ENCODE assay signal across 10 mouse cellular contexts in genomic region chr1:89631747-89632146, GRCm38 (mm10).
DNase-seq lines count a peak whose midpoint lies in the region; ATAC-seq and TF ChIP-seq lines count a peak whose summit lies in the region.
"Had no signal": no experiment of that assay in that cellular context is flagged by ENCODE, and none has a peak within 500 bp of the region (broad histone marks: within the 10 kb centered on the region; RNA-seq: fewer than 3 reads in every experiment).

No protein-coding gene starts in this region.

- TF ChIP-seq CTCF in lung, adult 2 months (IDR thresholded peaks at IDR 0.05; ENCODE audit: insufficient read depth, low read length): peak; percentile 24; the same call in 1 of the 2 replicates

- H3K4me1 ChIP-seq in embryonic facial prominence, embryonic 11.5 days (ENCODE audit: control insufficient read depth, insufficient read depth, low read length): no peaks in the 10 kb centered on the region
- H3K4me1 ChIP-seq in embryonic facial prominence, embryonic 10.5 days: no peaks in the 10 kb centered on the region
- no peaks in the 10 kb centered on the region for H3K4me1 ChIP-seq in lung, adult 2 months (ENCODE audit: control insufficient read depth, insufficient read depth, low read length)
- no peaks in the 10 kb centered on the region for H3K4me1 ChIP-seq in forebrain, embryonic 11.5 days (replicated peaks; ENCODE audit: control insufficient read depth, insufficient read depth, low read length)
- H3K4me1 ChIP-seq: lung, embryonic 15.5 days had no signal

- TF ChIP-seq POLR2A in lung, adult 2 months (IDR thresholded peaks at IDR 0.05; ENCODE audit: borderline replicate concordance, extremely low read depth, low read depth, low read length): no peak

- ATAC-seq in embryonic facial prominence, embryonic 11.5 days (replicated peaks; ENCODE audit: insufficient number of reproducible peaks, low FRiP score, low TSS enrichment, low read depth): no peak
- ATAC-seq in common myeloid progenitor, adult 5-6 weeks (replicated peaks; ENCODE audit: low read depth, poor library complexity, severe bottlenecking): peak; percentile 71
- ATAC-seq in forebrain, embryonic 11.5 days (replicated peaks; ENCODE audit: low FRiP score): no peak

- WGBS in embryonic facial prominence, embryonic 11.5 days: 36% methylated on average over 1 of the region's 1 CpGs
- WGBS in embryonic facial prominence, embryonic 10.5 days: 37% methylated on average over 1 of the region's 1 CpGs
- 29% methylated on average over 1 of the region's 1 CpGs for WGBS in lung, adult 2 months
- WGBS in forebrain, embryonic 11.5 days: 39% methylated on average over 1 of the region's 1 CpGs

- H3K4me3 ChIP-seq in embryonic facial prominence, embryonic 11.5 days (ENCODE audit: low read depth, low read length): no peak overlapping the region
- H3K4me3 ChIP-seq in embryonic facial prominence, embryonic 10.5 days: no peak overlapping the region
- no peak overlapping the region for H3K4me3 ChIP-seq in lung, adult 2 months (replicated peaks; ENCODE audit: extremely low read depth, low read depth, low read length)
- H3K4me3 ChIP-seq in forebrain, embryonic 11.5 days (ENCODE audit: low read depth, low read length): no peak overlapping the region
- H3K4me3 ChIP-seq: lung, embryonic 15.5 days had no signal

- H3K9me3 ChIP-seq in embryonic facial prominence, embryonic 11.5 days (replicated peaks; ENCODE audit: control insufficient read depth, low read length): no peaks in the 10 kb centered on the region
- H3K9me3 ChIP-seq in embryonic facial prominence, embryonic 10.5 days: no peaks in the 10 kb centered on the region
- H3K9me3 ChIP-seq in forebrain, embryonic 11.5 days (ENCODE audit: control insufficient read depth, low read length): no peaks in the 10 kb centered on the region
- H3K9me3 ChIP-seq: lung, embryonic 15.5 days had no signal

- no peak overlapping the region for H3K4me2 ChIP-seq in embryonic facial prominence, embryonic 11.5 days (ENCODE audit: low read depth, low read length)
- H3K4me2 ChIP-seq in forebrain, embryonic 11.5 days (ENCODE audit: low read depth, low read length, severe bottlenecking): no peak overlapping the region
- H3K4me2 ChIP-seq: lung, embryonic 15.5 days had no signal

- H3K9ac ChIP-seq in embryonic facial prominence, embryonic 11.5 days (replicated peaks; ENCODE audit: low read length): no peak overlapping the region
- H3K9ac ChIP-seq in forebrain, embryonic 11.5 days (ENCODE audit: low read length): no peak overlapping the region
- H3K9ac ChIP-seq: lung, embryonic 15.5 days had no signal

- H3K36me3 ChIP-seq in embryonic facial prominence, embryonic 11.5 days (replicated peaks; ENCODE audit: control insufficient read depth, insufficient read depth, low read depth, low read length): no peaks in the 10 kb centered on the region
- peaks cover 63% of the 10 kb centered on the region for H3K36me3 ChIP-seq in embryonic facial prominence, embryonic 10.5 days (replicated peaks)
- no peaks in the 10 kb centered on the region for H3K36me3 ChIP-seq in forebrain, embryonic 11.5 days (ENCODE audit: control insufficient read depth, insufficient read depth, low read length)
- H3K36me3 ChIP-seq: G1E had no signal

- intact Hi-C loops in gastrocnemius, postnatal 36 days (cut with DNase I): loop anchor here (10.0 kb wide), 1 partner anchor 297 kb away; no protein-coding TSS in a partner anchor

- no peaks in the 10 kb centered on the region for H3K27me3 ChIP-seq in embryonic facial prominence, embryonic 11.5 days (ENCODE audit: control insufficient read depth, insufficient read depth, low read length)
- H3K27me3 ChIP-seq in embryonic facial prominence, embryonic 10.5 days (replicated peaks; ENCODE audit: low read depth, poor library complexity, severe bottlenecking): no peaks in the 10 kb centered on the region
- H3K27me3 ChIP-seq in forebrain, embryonic 11.5 days (ENCODE audit: control insufficient read depth, insufficient read depth, low read length): no peaks in the 10 kb centered on the region
- H3K27me3 ChIP-seq: lung, embryonic 15.5 days had no signal

- peak; percentile 81 for DNase-seq in embryonic facial prominence, embryonic 11.5 days (ENCODE audit: low spot score)
- no peak for DNase-seq in embryonic facial prominence, embryonic 10.5 days (ENCODE audit: low spot score)
- no peak for DNase-seq in lung, adult 2 months
- no peak for DNase-seq in lung, adult 18-20 months
- DNase-seq in retina, adult 2 months (ENCODE audit: low read depth, low spot score): peak; percentile 40
- DNase-seq in forebrain, embryonic 11.5 days (ENCODE audit: low spot score): no peak
- no peak for DNase-seq in gastrocnemius, postnatal 36 days

- H3K27ac ChIP-seq in embryonic facial prominence, embryonic 11.5 days (replicated peaks; ENCODE audit: low read depth, low read length): no peak overlapping the region
- no peak overlapping the region for H3K27ac ChIP-seq in embryonic facial prominence, embryonic 10.5 days (replicated peaks)
- H3K27ac ChIP-seq in forebrain, embryonic 11.5 days (ENCODE audit: low read depth, low read length): no peak overlapping the region
- H3K27ac ChIP-seq: lung, embryonic 15.5 days had no signal

Comparison
In these comparisons a context has a peak if more than half of its experiments do, and no peak if none do; other contexts are left out.
1. DNase-seq: peak in embryonic facial prominence, embryonic 11.5 days (single experiment) and retina, adult 2 months (single experiment); none in embryonic facial prominence, embryonic 10.5 days (single experiment), lung, adult 2 months (single experiment), lung, adult 18-20 months (0 of 2), forebrain, embryonic 11.5 days (single experiment) and gastrocnemius, postnatal 36 days (0 of 2).